Mouse (Mus musculus) hindbrain, postnatal 0 days (tissue): ENCODE data around the gene Bsn. TPM values are rescaled to one million over a fixed set of nuclear protein-coding genes. Genes with fewer than 3 reads are reported as not detected.
A peak's percentile ranks its signal among the peaks of the same experiment; 100 is the strongest.

ENCODE experiments used
- ATAC-seq: fragments of 200-750 bp; cut with Nextera tagmentation; 2 replicates; pipeline ENCODE4 v1.8.0; 2017; ENCODE audit warnings: mild to moderate bottlenecking, moderate TSS enrichment, moderate library complexity
- DNase-seq: peaks from one replicate; pipeline ENCODE4 v3.0.0-alpha.2; 2015; ENCODE audit warnings: low spot score
- H3K27ac ChIP-seq: fragments of 300-500 bp; sonication (generic); 2 replicates; pipeline ENCODE4 v1.5.1; 2014; ENCODE audit warnings: mild to moderate bottlenecking
- H3K27me3 ChIP-seq: fragments of 300-500 bp; sonication (generic); 2 replicates; pipeline ENCODE4 v1.6.1; 2014; ENCODE audit warnings: low read length, mixed read lengths; ENCODE audit not compliant: insufficient read depth
- H3K36me3 ChIP-seq: fragments of 300-500 bp; sonication (generic); 2 replicates; pipeline ENCODE4 v1.6.1; 2014; ENCODE audit warnings: low read length, mixed read lengths; ENCODE audit not compliant: insufficient read depth
- H3K4me1 ChIP-seq: fragments of 300-500 bp; sonication (generic); 2 replicates; pipeline ENCODE4 v1.6.1; 2014; ENCODE audit warnings: antibody characterized with exemption, low read length, mixed read lengths; ENCODE audit not compliant: insufficient read depth
- H3K4me2 ChIP-seq: fragments of 300-500 bp; sonication (generic); 2 replicates; pipeline ENCODE4 v1.6.1; 2014; ENCODE audit warnings: low read depth, mild to moderate bottlenecking, low read length, moderate library complexity, mixed read lengths
- H3K4me3 ChIP-seq: fragments of 300-500 bp; sonication (generic); 2 replicates; pipeline ENCODE4 v1.5.1; 2014; ENCODE audit warnings: low read length
- H3K9ac ChIP-seq: fragments of 300-500 bp; sonication (generic); replicated peaks from 2 replicates; pipeline ENCODE4 v1.6.1; 2014; ENCODE audit warnings: mild to moderate bottlenecking, low read length, moderate library complexity, mixed read lengths
- H3K9me3 ChIP-seq: fragments of 300-500 bp; sonication (generic); 2 replicates; pipeline ENCODE4 v1.6.1; 2016; ENCODE audit warnings: low read length, mixed read lengths
- CTCF ChIP-seq: IDR thresholded peaks from 2 replicates; pipeline ENCODE4 v1.5.1; 2016; ENCODE audit warnings: antibody characterized with exemption, control low read depth, low read depth
- WGBS: fragments of 180-500 bp; shearing (Covaris S2); extraction: QIAGEN DNeasy Blood & Tissue Kit; methylation state at CpG from one replicate; pipeline ENCODE4 v1.1.7; 2014; 5-methylcytosine and 5-hydroxymethylcytosine counted together
- microRNA-seq, 2 experiments: library from miRNA; unstranded; fragments of <30 nt; microRNA quantifications; one replicate each; pipeline ENCODE4; 2016
- polyA plus RNA-seq: library from polyadenylated mRNA; unstranded; fragments of >200 nt; fragmentation: Nextera tagmentation; extraction: Ambion mirVana; gene quantifications from 2 replicates; pipeline ENCODE4 v1.2.1, GENCODE M21; 2015
- total RNA-seq: library from RNA; depleted of rRNA; stranded (reverse); fragments of >200 nt; gene quantifications from 2 replicates; pipeline ENCODE4 v1.2.3, GENCODE M21; 2014; rRNA removed

Bsn gene
- total and polyA plus RNA-seq, 2 experiments from 2014 or later: 7.4 to 53.9 TPM

DNA sequence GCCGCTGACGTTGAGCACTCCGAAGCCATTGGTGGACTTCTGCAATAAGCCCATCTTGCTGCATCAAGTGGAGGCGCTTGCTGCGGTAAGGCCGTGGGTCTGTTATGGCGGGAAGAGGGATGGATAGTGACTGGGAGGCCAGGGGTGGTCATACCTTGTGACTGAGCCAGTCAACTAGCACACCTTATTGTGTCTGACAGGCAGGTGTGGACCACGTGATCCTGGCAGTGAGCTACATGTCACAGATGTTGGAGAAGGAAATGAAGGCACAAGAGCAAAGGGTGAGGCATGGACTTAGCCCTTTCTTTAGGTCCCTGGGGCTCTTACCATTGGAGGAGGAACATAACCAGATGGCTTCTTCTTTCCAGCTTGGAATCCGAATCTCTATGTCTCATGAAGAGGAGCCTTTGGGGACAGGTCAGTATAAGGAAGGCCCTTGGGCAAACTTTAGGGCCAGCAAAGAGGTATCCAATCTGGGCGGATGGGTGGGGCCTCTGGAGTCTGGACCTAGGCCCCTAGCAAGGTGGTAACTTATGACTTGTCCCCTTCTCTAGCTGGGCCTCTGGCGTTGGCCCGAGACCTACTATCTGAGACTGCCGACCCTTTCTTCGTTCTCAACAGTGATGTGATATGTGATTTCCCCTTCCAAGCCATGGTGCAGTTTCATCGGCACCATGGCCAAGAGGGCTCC, 140.5 kb downstream of the Bsn start:
- Histone ChIP-seq H3K27me3 (no peaks in the 10 kb centered on the region), H3K4me1 (peaks cover 8% of the 10 kb centered on the region; the same call in 1 of the 2 replicates), H3K9ac (peak overlapping the region; percentile 56), H3K4me2 (peak overlapping the region; percentile 74), H3K36me3 (peaks cover 30% of the 10 kb centered on the region), H3K4me3 (peak overlapping the region; percentile 50), H3K27ac (peak overlapping the region; percentile 52), H3K9me3 (no peaks in the 10 kb centered on the region)
- TF ChIP-seq CTCF: no peak
- no peak for DNase-seq
- 43% methylated on average over 15 of the region's 15 CpGs for WGBS
- ATAC-seq: peak; percentile 13

DNA sequence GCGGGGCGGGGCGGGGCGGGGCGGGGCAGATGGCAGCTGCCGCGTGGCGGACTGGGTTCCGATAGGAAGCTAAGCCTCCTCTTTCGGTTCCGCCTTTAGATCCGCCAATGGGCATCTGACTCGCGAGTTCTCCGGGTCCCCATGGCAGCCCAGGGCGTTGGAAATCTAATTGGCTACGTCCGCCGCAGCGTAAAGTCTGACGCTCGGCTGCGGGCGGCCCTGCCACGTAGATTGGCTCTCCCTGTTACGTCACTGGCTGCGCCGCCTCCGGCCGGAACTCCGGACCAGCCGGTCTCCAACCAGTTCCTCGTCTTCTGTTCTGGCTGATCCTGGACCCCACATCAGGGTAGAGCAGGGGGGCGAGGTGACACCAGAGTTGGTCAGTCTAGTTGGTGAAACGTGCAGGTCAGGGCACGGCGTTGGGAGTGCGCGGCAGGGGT, 141.1 kb downstream of the Bsn start, which contains the start of gene Gmppb:
Gene Gmppb (plus strand): TSS at position 227 of the 440 bp plus-strand sequence.
- ATAC-seq: peak; percentile 96
- TF ChIP-seq CTCF: 0 out of 2 replicates have a peak, but pooled peaks have one; percentile 6
- peak; percentile 99 for DNase-seq
- Histone ChIP-seq H3K4me2 (peak within 1 kb of the TSS; percentile 74), H3K4me1 (peaks cover 8% of the 10 kb centered on the region; the same call in 1 of the 2 replicates), H3K27ac (peak within 1 kb of the TSS; percentile 66), H3K27me3 (no peaks in the 10 kb centered on the region), H3K9me3 (no peaks in the 10 kb centered on the region), H3K9ac (peak within 1 kb of the TSS; percentile 56), H3K36me3 (peaks cover 23% of the 10 kb centered on the region), H3K4me3 (peak within 1 kb of the TSS; percentile 50)
- WGBS: 0% methylated on average over 32 of the region's 39 CpGs

DNA sequence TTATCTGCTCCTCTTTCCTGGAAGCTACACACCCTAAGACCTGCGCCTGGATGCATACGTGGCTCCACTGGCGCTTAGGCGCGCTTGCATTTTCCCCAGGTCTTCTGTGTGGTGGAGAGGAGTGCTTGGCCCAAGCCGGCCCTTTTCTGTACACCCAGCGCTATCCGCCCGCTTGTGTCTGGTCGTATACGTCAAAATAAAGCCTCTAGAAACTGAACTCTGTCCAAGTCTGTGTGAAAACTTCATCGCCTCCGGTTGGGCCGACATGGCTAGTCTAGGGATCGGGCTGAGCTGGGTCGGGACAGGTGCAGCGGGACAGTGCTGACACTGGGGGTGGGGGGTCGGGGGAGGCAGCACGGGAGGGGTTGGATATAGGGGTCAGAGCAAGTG, 141.6 kb downstream of the Bsn start:
- Histone ChIP-seq H3K4me3 (peak overlapping the region; percentile 50), H3K9me3 (no peaks in the 10 kb centered on the region), H3K36me3 (peaks cover 22% of the 10 kb centered on the region), H3K27me3 (no peaks in the 10 kb centered on the region), H3K9ac (peak overlapping the region; percentile 56), H3K4me2 (peak overlapping the region; percentile 74), H3K4me1 (peaks cover 8% of the 10 kb centered on the region; the same call in 1 of the 2 replicates), H3K27ac (peak overlapping the region; percentile 66; the same call in 1 of the 2 replicates)
- ATAC-seq (no peak; the same call in 1 of the 2 replicates), DNase-seq (no peak)
- TF ChIP-seq CTCF: no peak
- WGBS: 2% methylated on average over 19 of the region's 19 CpGs

DNA sequence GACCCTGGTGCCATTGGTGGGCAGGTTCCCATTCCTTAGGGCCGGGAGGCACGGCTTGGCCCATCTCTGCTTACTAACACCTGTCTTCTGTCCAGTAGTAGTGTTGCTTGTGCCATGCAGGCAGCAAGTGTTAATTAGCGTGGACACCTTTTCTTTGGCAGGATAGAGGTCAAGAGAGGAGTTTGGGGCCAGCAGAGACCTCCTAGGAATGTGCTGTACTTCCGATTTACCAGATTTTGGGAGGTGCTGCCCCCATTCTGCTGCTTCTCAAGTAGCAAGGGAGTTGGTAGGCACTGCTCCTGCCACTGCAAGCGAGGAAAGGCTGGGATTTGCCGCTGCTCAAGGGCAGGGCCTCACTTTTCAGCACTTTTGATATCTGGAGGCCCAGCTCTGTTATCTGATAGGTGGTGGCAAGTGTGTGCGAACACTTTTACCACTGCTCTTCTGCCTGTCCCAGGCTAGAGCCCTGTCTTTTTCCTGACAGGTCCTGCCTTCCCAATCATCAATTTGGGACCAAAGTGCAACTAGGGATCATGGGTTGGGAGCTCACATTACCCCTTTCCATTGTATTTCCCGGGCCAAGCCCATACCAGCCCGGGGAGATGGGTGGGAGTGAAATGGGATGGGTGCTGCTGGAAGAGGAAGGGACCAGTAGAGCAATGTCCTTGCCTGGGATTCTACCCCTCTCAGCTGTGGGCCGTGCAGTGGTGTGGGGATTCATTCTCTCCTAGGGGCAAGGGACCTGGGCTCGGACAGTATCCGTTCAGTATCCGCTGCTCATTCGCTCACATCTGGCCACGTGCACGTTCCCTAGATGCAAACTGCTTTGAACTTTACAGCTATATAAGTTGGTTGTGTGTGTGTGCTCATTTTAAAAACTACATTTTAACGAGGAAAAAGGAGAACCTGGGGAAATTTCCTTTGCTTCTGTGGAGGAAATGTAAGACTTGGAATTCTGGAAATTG, 142.3 kb downstream of the Bsn start:
- Histone ChIP-seq H3K9ac (peak overlapping the region; percentile 56), H3K4me2 (peak overlapping the region; percentile 74), H3K4me1 (peaks cover 8% of the 10 kb centered on the region; the same call in 1 of the 2 replicates), H3K4me3 (peak overlapping the region; percentile 50), H3K27me3 (no peaks in the 10 kb centered on the region), H3K9me3 (no peaks in the 10 kb centered on the region), H3K27ac (peak overlapping the region; percentile 66; the same call in 1 of the 2 replicates), H3K36me3 (peaks cover 25% of the 10 kb centered on the region)
- WGBS: 49% methylated on average over 17 of the region's 17 CpGs
- no peak for ATAC-seq
- no peak for TF ChIP-seq CTCF
- DNase-seq: no peak

DNA sequence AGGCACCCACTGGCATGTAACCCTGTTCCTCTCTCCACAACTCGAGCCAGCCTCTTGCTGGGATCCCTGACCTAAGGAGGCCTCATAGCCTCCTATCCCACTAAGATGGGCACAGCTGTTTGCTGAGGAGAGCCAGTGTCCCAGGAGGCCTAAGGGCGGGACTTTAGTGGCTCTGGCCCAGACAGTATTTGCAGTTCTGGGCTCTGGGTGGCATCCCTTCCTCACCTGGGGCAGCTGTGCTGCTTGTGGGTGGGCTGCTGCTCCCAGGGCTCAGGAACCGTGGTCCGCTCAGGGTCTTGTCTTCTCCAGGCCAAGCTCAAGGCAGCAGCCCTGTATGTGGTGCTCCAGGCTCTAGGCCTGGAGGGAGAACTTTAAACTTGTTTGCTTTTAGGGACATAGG, 143.6 kb downstream of the Bsn start:
- ATAC-seq: no peak
- no peak for DNase-seq
- TF ChIP-seq CTCF: no peak
- Histone ChIP-seq H3K27ac (no peak overlapping the region), H3K9me3 (no peaks in the 10 kb centered on the region), H3K4me1 (peaks cover 8% of the 10 kb centered on the region; the same call in 1 of the 2 replicates), H3K9ac (no peak overlapping the region), H3K4me2 (no peak overlapping the region), H3K36me3 (peaks cover 37% of the 10 kb centered on the region), H3K4me3 (no peak overlapping the region), H3K27me3 (no peaks in the 10 kb centered on the region)
- 84% methylated on average over 4 of the region's 4 CpGs for WGBS

Small RNA genes within 50 kb of the gene (microRNA-seq; reads per million reads assigned to microRNA genes)
- 0 reads per million in 2 experiments for gene Gm47303
- 0 reads per million in 2 experiments for gene Mir7088

Other genes with a start within 250 kb of the Bsn start
- 8.4 and 23.3 TPM in 2 replicates for gene Traip, start 240.2 kb downstream of the Bsn start, total RNA-seq
- gene Traip, start 240.2 kb downstream of the Bsn start, polyA plus RNA-seq: 9.2 and 10.5 TPM in 2 replicates
- 6.0 and 12.8 TPM in 2 replicates for gene Uba7, start 214.9 kb downstream of the Bsn start, total RNA-seq
- 6.2 and 7.4 TPM in 2 replicates for gene Uba7, start 214.9 kb downstream of the Bsn start, polyA plus RNA-seq
- gene Gm20661, start 207.3 kb downstream of the Bsn start, total RNA-seq: 0.18 and 0.78 TPM in 2 replicates
- gene Gm20661, start 207.3 kb downstream of the Bsn start, polyA plus RNA-seq: 0.54 TPM in 1 of 2 replicates, not detected in the other
- gene Inka1, start 204.5 kb downstream of the Bsn start, total RNA-seq: 5.5 and 7.3 TPM in 2 replicates
- 16.6 and 18.0 TPM in 2 replicates for gene Inka1, start 204.5 kb downstream of the Bsn start, polyA plus RNA-seq
- gene Cdhr4, start 197.9 kb downstream of the Bsn start, total RNA-seq: 1.2 and 1.5 TPM in 2 replicates
- 0.45 and 0.91 TPM in 2 replicates for gene Cdhr4, start 197.9 kb downstream of the Bsn start, polyA plus RNA-seq
- gene Gm20662, start 194.0 kb downstream of the Bsn start, total RNA-seq: 3.3 TPM in 1 of 2 replicates, not detected in the other
- gene Gm20662, start 194.0 kb downstream of the Bsn start, polyA plus RNA-seq: 0.81 TPM in 1 of 2 replicates, not detected in the other
- 257 and 258 TPM in 2 replicates for gene Ip6k1, start 187.9 kb downstream of the Bsn start, total RNA-seq
- gene Ip6k1, start 187.9 kb downstream of the Bsn start, polyA plus RNA-seq: 79.6 and 83.6 TPM in 2 replicates
- 13.0 and 13.3 TPM in 2 replicates for gene Gmppb, start 141.1 kb downstream of the Bsn start, total RNA-seq
- gene Gmppb, start 141.1 kb downstream of the Bsn start, polyA plus RNA-seq: 17.1 and 18.1 TPM in 2 replicates
- 4.8 and 6.1 TPM in 2 replicates for gene Amigo3, start 137.2 kb downstream of the Bsn start, total RNA-seq
- 1.8 and 2.1 TPM in 2 replicates for gene Amigo3, start 137.2 kb downstream of the Bsn start, polyA plus RNA-seq
- 0.29 TPM in 1 of 2 replicates, not detected in the other for gene Mst1, start 109.9 kb downstream of the Bsn start, total RNA-seq
- gene Mst1, start 109.9 kb downstream of the Bsn start, polyA plus RNA-seq: not detected in 2 replicates
- gene Rnf123, start 107.0 kb downstream of the Bsn start, total RNA-seq: 59.0 and 60.4 TPM in 2 replicates
- 41.8 and 43.8 TPM in 2 replicates for gene Rnf123, start 107.0 kb downstream of the Bsn start, polyA plus RNA-seq
- 47.8 and 53.3 TPM in 2 replicates for gene Apeh, start 95.8 kb downstream of the Bsn start, total RNA-seq
- 39.6 and 40.4 TPM in 2 replicates for gene Apeh, start 95.8 kb downstream of the Bsn start, polyA plus RNA-seq
- 127 and 129 TPM in 2 replicates for gene Dag1, start 73.6 kb upstream of the Bsn start, total RNA-seq
- 70.2 and 76.3 TPM in 2 replicates for gene Dag1, start 73.6 kb upstream of the Bsn start, polyA plus RNA-seq
- gene Nicn1, start 100.0 kb upstream of the Bsn start, total RNA-seq: 79.8 and 108 TPM in 2 replicates
- 114 and 118 TPM in 2 replicates for gene Nicn1, start 100.0 kb upstream of the Bsn start, polyA plus RNA-seq
- 22.5 and 27.1 TPM in 2 replicates for gene Amt, start 106.5 kb upstream of the Bsn start, total RNA-seq
- 28.5 and 32.9 TPM in 2 replicates for gene Amt, start 106.5 kb upstream of the Bsn start, polyA plus RNA-seq
- gene Rhoa, start 115.7 kb upstream of the Bsn start, total RNA-seq: 105 and 106 TPM in 2 replicates
- gene Rhoa, start 115.7 kb upstream of the Bsn start, polyA plus RNA-seq: 268 and 276 TPM in 2 replicates
- 65.2 and 66.5 TPM in 2 replicates for gene Tcta, start 115.8 kb upstream of the Bsn start, total RNA-seq
- gene Tcta, start 115.8 kb upstream of the Bsn start, polyA plus RNA-seq: 79.4 and 80.3 TPM in 2 replicates
- gene Gpx1, start 148.5 kb upstream of the Bsn start, total RNA-seq: 224 and 226 TPM in 2 replicates
- 426 and 460 TPM in 2 replicates for gene Gpx1, start 148.5 kb upstream of the Bsn start, polyA plus RNA-seq
- 92.0 and 97.8 TPM in 2 replicates for gene Usp4, start 157.5 kb upstream of the Bsn start, total RNA-seq
- gene Usp4, start 157.5 kb upstream of the Bsn start, polyA plus RNA-seq: 93.4 and 94.4 TPM in 2 replicates
- gene 1700102P08Rik, start 202.4 kb upstream of the Bsn start, total RNA-seq: 0.43 and 2.8 TPM in 2 replicates
- 0.61 and 0.81 TPM in 2 replicates for gene 1700102P08Rik, start 202.4 kb upstream of the Bsn start, polyA plus RNA-seq
- 0.97 and 1.2 TPM in 2 replicates for gene Ccdc36, start 238.1 kb upstream of the Bsn start, total RNA-seq
- 1.7 TPM in 2 replicates for gene Ccdc36, start 238.1 kb upstream of the Bsn start, polyA plus RNA-seq
- not detected in 2 replicates for gene BC048562, start 246.1 kb upstream of the Bsn start, total RNA-seq
- gene BC048562, start 246.1 kb upstream of the Bsn start, polyA plus RNA-seq: not detected in 2 replicates